Mouse (Mus musculus): Measurements from ENCODE around the gene Elavl3. TPM values are rescaled to one million over a fixed set of nuclear protein-coding genes. Genes with fewer than 3 reads are reported as not detected.

The Elavl3 gene
- polyA plus RNA-seq, 1 experiment from 2014 or later = 0.27 TPM

GRCm38 (mm10) chr9:22067195-22067594 lies 15.4 kb upstream of the Elavl3 start:
- H3K9me3 ChIP-seq (replicated peaks; ENCODE audit: control insufficient read depth, low read length) = no peaks in the 10 kb centered on the region
- H3K9ac ChIP-seq (ENCODE audit: low read depth, low read length) = no peak overlapping the region
- no peaks in the 10 kb centered on the region for H3K27me3 ChIP-seq (ENCODE audit: control insufficient read depth, insufficient read depth, low read length)
- H3K27ac ChIP-seq (ENCODE audit: low read depth, low read length) = no peak overlapping the region
- H3K4me1 ChIP-seq (ENCODE audit: control insufficient read depth, insufficient read depth, low read length) = 0 out of 2 replicates have a peak, but pooled peaks cover 5% of the 10 kb centered on the region
- no peak overlapping the region for H3K4me2 ChIP-seq
- WGBS (ENCODE audit: insufficient replicate concordance) = 82% methylated on average over 5 of the region's 5 CpGs
- peaks cover 25% of the 10 kb centered on the region for H3K36me3 ChIP-seq (ENCODE audit: control insufficient read depth, insufficient read depth, low read length)
- no peak overlapping the region for H3K4me3 ChIP-seq (ENCODE audit: low read depth, low read length)
- ATAC-seq (replicated peaks; ENCODE audit: insufficient number of reproducible peaks, low FRiP score, low TSS enrichment) = no peak

GRCm38 (mm10) chr9:22066433-22066832 lies 14.6 kb upstream of the Elavl3 start:
- Histone ChIP-seq H3K36me3 (ENCODE audit: control insufficient read depth, insufficient read depth, low read length) (peaks cover 24% of the 10 kb centered on the region), H3K27me3 (ENCODE audit: control insufficient read depth, insufficient read depth, low read length) (no peaks in the 10 kb centered on the region), H3K4me3 (ENCODE audit: low read depth, low read length) (no peak overlapping the region), H3K4me2 (no peak overlapping the region), H3K9me3 (replicated peaks; ENCODE audit: control insufficient read depth, low read length) (no peaks in the 10 kb centered on the region), H3K9ac (ENCODE audit: low read depth, low read length) (no peak overlapping the region), H3K4me1 (ENCODE audit: control insufficient read depth, insufficient read depth, low read length) (0 out of 2 replicates have a peak, but pooled peaks cover 5% of the 10 kb centered on the region), H3K27ac (ENCODE audit: low read depth, low read length) (no peak overlapping the region)
- WGBS (ENCODE audit: insufficient replicate concordance) = 68% methylated on average over 3 of the region's 3 CpGs
- no peak for ATAC-seq (replicated peaks; ENCODE audit: insufficient number of reproducible peaks, low FRiP score, low TSS enrichment)

DNA sequence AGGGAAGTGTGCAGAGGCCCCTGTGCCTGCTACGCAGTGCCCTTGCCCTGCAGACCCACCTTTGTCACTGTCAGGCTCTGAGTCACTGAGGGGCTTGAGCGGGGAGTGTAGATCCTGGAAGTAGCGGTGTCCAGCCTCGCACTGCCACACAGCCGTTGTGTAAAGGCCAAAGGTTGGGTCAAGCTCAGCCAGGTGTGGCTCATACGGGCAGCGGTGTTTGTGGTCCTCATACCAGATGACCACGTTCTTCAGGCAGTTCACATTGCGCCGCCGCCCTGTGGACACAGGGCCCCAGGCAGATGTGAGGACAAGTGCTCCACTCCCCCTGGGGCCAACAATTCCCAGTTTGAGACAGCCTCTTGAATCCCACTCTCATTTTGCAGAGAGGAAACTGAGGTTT lies 13.8 kb upstream of the Elavl3 start:
- no peak overlapping the region for H3K27ac ChIP-seq (ENCODE audit: low read depth, low read length)
- peaks cover 24% of the 10 kb centered on the region for H3K36me3 ChIP-seq (ENCODE audit: control insufficient read depth, insufficient read depth, low read length)
- 92% methylated on average over 11 of the region's 11 CpGs for WGBS (ENCODE audit: insufficient replicate concordance)
- no peak overlapping the region for H3K4me2 ChIP-seq
- H3K9me3 ChIP-seq (replicated peaks; ENCODE audit: control insufficient read depth, low read length) = no peaks in the 10 kb centered on the region
- no peak for ATAC-seq (replicated peaks; ENCODE audit: insufficient number of reproducible peaks, low FRiP score, low TSS enrichment)
- H3K4me3 ChIP-seq (ENCODE audit: low read depth, low read length) = no peak overlapping the region
- 0 out of 2 replicates have a peak, but pooled peaks cover 5% of the 10 kb centered on the region for H3K4me1 ChIP-seq (ENCODE audit: control insufficient read depth, insufficient read depth, low read length)
- H3K9ac ChIP-seq (ENCODE audit: low read depth, low read length) = no peak overlapping the region
- H3K27me3 ChIP-seq (ENCODE audit: control insufficient read depth, insufficient read depth, low read length) = no peaks in the 10 kb centered on the region

- no peak overlapping the region for H3K4me2 ChIP-seq
- no peaks in the 10 kb centered on the region for H3K27me3 ChIP-seq (ENCODE audit: control insufficient read depth, insufficient read depth, low read length)
- no peak for ATAC-seq (replicated peaks; ENCODE audit: insufficient number of reproducible peaks, low FRiP score, low TSS enrichment)
- H3K36me3 ChIP-seq (ENCODE audit: control insufficient read depth, insufficient read depth, low read length) = peaks cover 28% of the 10 kb centered on the region
- no peaks in the 10 kb centered on the region for H3K4me1 ChIP-seq (ENCODE audit: control insufficient read depth, insufficient read depth, low read length)
- WGBS (ENCODE audit: insufficient replicate concordance) = 91% methylated on average over 3 of the region's 3 CpGs
- H3K9me3 ChIP-seq (replicated peaks; ENCODE audit: control insufficient read depth, low read length) = no peaks in the 10 kb centered on the region
- H3K27ac ChIP-seq (ENCODE audit: low read depth, low read length) = no peak overlapping the region
- H3K9ac ChIP-seq (ENCODE audit: low read depth, low read length) = no peak overlapping the region
- no peak overlapping the region for H3K4me3 ChIP-seq (ENCODE audit: low read depth, low read length)
Measured at GRCm38 (mm10) chr9:22064341-22064740, 12.5 kb upstream of the Elavl3 start.

GRCm38 (mm10) chr9:22061339-22061738 lies 9.5 kb upstream of the Elavl3 start:
- H3K36me3 ChIP-seq (ENCODE audit: control insufficient read depth, insufficient read depth, low read length) = peaks cover 33% of the 10 kb centered on the region
- H3K9me3 ChIP-seq (replicated peaks; ENCODE audit: control insufficient read depth, low read length) = no peaks in the 10 kb centered on the region
- ATAC-seq (replicated peaks; ENCODE audit: insufficient number of reproducible peaks, low FRiP score, low TSS enrichment) = no peak
- no peak overlapping the region for H3K4me2 ChIP-seq
- no peak overlapping the region for H3K27ac ChIP-seq (ENCODE audit: low read depth, low read length)
- 0 out of 2 replicates have a peak, but pooled peaks cover 2% of the 10 kb centered on the region for H3K27me3 ChIP-seq (ENCODE audit: control insufficient read depth, insufficient read depth, low read length)
- H3K4me1 ChIP-seq (ENCODE audit: control insufficient read depth, insufficient read depth, low read length) = no peaks in the 10 kb centered on the region
- no peak overlapping the region for H3K4me3 ChIP-seq (ENCODE audit: low read depth, low read length)
- H3K9ac ChIP-seq (ENCODE audit: low read depth, low read length) = no peak overlapping the region
- WGBS (ENCODE audit: insufficient replicate concordance) = 82% methylated on average over 2 of the region's 2 CpGs

DNA sequence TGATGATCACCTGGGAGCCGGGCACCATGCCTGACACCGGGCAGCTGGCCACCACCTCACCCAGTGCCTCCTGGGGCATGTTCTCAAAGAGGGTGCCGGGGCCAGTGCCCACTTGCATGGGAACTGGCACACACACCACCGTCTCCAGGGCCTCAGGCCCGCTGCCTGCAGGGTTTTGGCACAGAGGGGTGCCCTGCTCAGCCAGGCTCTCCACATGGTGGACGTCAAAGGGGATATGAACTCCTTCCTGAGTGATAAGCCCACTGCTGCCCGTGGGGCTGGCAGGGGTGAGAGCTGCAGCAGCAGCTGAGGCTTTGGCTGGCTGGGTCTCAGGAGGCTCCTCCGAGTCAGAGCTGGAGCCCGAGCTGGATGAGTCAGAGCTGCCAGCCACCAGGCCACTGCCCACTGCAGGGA lies 6.2 kb upstream of the Elavl3 start:
- H3K27ac ChIP-seq (ENCODE audit: low read depth, low read length) = no peak overlapping the region
- no peak overlapping the region for H3K4me3 ChIP-seq (ENCODE audit: low read depth, low read length)
- 0 out of 2 replicates have a peak, but pooled peaks cover 6% of the 10 kb centered on the region for H3K4me1 ChIP-seq (ENCODE audit: control insufficient read depth, insufficient read depth, low read length)
- no peak for ATAC-seq (replicated peaks; ENCODE audit: insufficient number of reproducible peaks, low FRiP score, low TSS enrichment)
- no peak overlapping the region for H3K4me2 ChIP-seq
- H3K9me3 ChIP-seq (replicated peaks; ENCODE audit: control insufficient read depth, low read length) = no peaks in the 10 kb centered on the region
- H3K36me3 ChIP-seq (ENCODE audit: control insufficient read depth, insufficient read depth, low read length) = peaks cover 9% of the 10 kb centered on the region
- WGBS (ENCODE audit: insufficient replicate concordance) = 80% methylated on average over 9 of the region's 9 CpGs
- no peak overlapping the region for H3K9ac ChIP-seq (ENCODE audit: low read depth, low read length)
- peaks cover 26% of the 10 kb centered on the region for H3K27me3 ChIP-seq (ENCODE audit: control insufficient read depth, insufficient read depth, low read length)

DNA sequence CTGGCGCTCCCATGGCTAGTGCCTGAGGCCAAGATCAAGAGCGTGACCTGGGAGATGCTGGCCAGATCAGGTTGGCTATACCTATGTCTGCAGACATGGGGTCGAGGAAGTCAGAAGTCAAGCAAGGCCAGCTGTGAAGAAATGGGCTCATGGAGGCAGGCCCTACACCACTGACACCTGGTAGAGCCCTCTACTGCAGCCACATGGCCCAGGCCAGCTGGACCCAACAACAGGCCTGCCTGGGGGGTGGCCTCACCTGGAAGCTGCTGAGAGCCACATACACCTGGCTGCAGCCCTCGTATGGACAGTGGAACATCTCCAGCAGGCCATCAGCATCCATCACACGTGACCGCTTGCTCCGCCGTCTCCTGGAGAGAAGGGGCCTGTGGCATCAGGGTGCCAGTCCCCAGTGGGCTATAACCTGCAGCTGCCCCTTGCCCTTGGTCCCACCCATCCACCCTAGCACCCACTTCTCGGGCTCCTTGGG lies 5.3 kb upstream of the Elavl3 start:
- Histone ChIP-seq H3K27ac (ENCODE audit: low read depth, low read length) (no peak overlapping the region), H3K9me3 (replicated peaks; ENCODE audit: control insufficient read depth, low read length) (no peaks in the 10 kb centered on the region), H3K9ac (ENCODE audit: low read depth, low read length) (no peak overlapping the region), H3K4me2 (no peak overlapping the region), H3K4me1 (ENCODE audit: control insufficient read depth, insufficient read depth, low read length) (0 out of 2 replicates have a peak, but pooled peaks cover 6% of the 10 kb centered on the region), H3K27me3 (ENCODE audit: control insufficient read depth, insufficient read depth, low read length) (peaks cover 35% of the 10 kb centered on the region), H3K4me3 (ENCODE audit: low read depth, low read length) (no peak overlapping the region), H3K36me3 (ENCODE audit: control insufficient read depth, insufficient read depth, low read length) (peaks cover 9% of the 10 kb centered on the region)
- no peak for ATAC-seq (replicated peaks; ENCODE audit: insufficient number of reproducible peaks, low FRiP score, low TSS enrichment)
- 89% methylated on average over 9 of the region's 9 CpGs for WGBS (ENCODE audit: insufficient replicate concordance)

GRCm38 (mm10) chr9:22056303-22056910 lies 4.6 kb upstream of the Elavl3 start:
- Histone ChIP-seq H3K4me2 (no peak overlapping the region), H3K4me3 (ENCODE audit: low read depth, low read length) (no peak overlapping the region), H3K36me3 (ENCODE audit: control insufficient read depth, insufficient read depth, low read length) (peaks cover 9% of the 10 kb centered on the region), H3K4me1 (ENCODE audit: control insufficient read depth, insufficient read depth, low read length) (peaks cover 12% of the 10 kb centered on the region), H3K27ac (ENCODE audit: low read depth, low read length) (no peak overlapping the region), H3K9me3 (replicated peaks; ENCODE audit: control insufficient read depth, low read length) (no peaks in the 10 kb centered on the region), H3K9ac (ENCODE audit: low read depth, low read length) (no peak overlapping the region), H3K27me3 (ENCODE audit: control insufficient read depth, insufficient read depth, low read length) (peaks cover 42% of the 10 kb centered on the region)
- ATAC-seq (replicated peaks; ENCODE audit: insufficient number of reproducible peaks, low FRiP score, low TSS enrichment) = no peak
- WGBS (ENCODE audit: insufficient replicate concordance) = 76% methylated on average over 9 of the region's 9 CpGs

- Histone ChIP-seq H3K9ac (ENCODE audit: low read depth, low read length) (no peak overlapping the region), H3K27me3 (ENCODE audit: control insufficient read depth, insufficient read depth, low read length) (peaks cover 49% of the 10 kb centered on the region), H3K27ac (ENCODE audit: low read depth, low read length) (no peak overlapping the region), H3K36me3 (ENCODE audit: control insufficient read depth, insufficient read depth, low read length) (peaks cover 9% of the 10 kb centered on the region), H3K4me1 (ENCODE audit: control insufficient read depth, insufficient read depth, low read length) (peaks cover 19% of the 10 kb centered on the region), H3K4me2 (no peak overlapping the region), H3K4me3 (ENCODE audit: low read depth, low read length) (no peak overlapping the region), H3K9me3 (replicated peaks; ENCODE audit: control insufficient read depth, low read length) (no peaks in the 10 kb centered on the region)
- no peak for ATAC-seq (replicated peaks; ENCODE audit: insufficient number of reproducible peaks, low FRiP score, low TSS enrichment)
- WGBS (ENCODE audit: insufficient replicate concordance) = 33% methylated on average over 29 of the region's 29 CpGs
Measured at GRCm38 (mm10) chr9:22055713-22056112, 3.9 kb upstream of the Elavl3 start.
